Mouse (Mus musculus) hindlimb bud, embryonic 11.5 days (tissue): ENCODE results near the gene Pld1.
"Not testable (repeated sequence)": the region's sequence is repeated elsewhere in the genome, so short reads cannot be mapped to it uniquely, and the experiment has no call there.

Experiments
- DNase-seq: peaks from one replicate; pipeline ENCODE4 v3.0.0-alpha.2; 2012; ENCODE audit warnings: low read depth, low spot score; ENCODE audit errors: extremely low spot score

The Pld1 gene

GRCm38 (mm10) chr3:27941634-27942033, 3.1 kb downstream of the Pld1 start:
- DNase-seq: no peak

- DNase-seq: no peak
These were observed 4.5 kb downstream of the Pld1 start for GRCm38 (mm10) chr3:27942991-27943390.

- not testable (repeated sequence) for DNase-seq
These were observed 6.9 kb downstream of the Pld1 start for GRCm38 (mm10) chr3:27945397-27945796.

GRCm38 (mm10) chr3:27949175-27949872, 10.8 kb downstream of the Pld1 start:
- no peak for DNase-seq

GRCm38 (mm10) chr3:27949873-27950250, 11.4 kb downstream of the Pld1 start:
- no peak for DNase-seq

- DNase-seq: no peak
These were observed 12.2 kb downstream of the Pld1 start for GRCm38 (mm10) chr3:27950726-27951125.

- DNase-seq: no peak
These were observed 13.2 kb downstream of the Pld1 start for GRCm38 (mm10) chr3:27951721-27952120.

- no peak for DNase-seq
These were observed 17.5 kb downstream of the Pld1 start for GRCm38 (mm10) chr3:27956006-27956405.

GRCm38 (mm10) chr3:27959221-27959620, 20.7 kb downstream of the Pld1 start:
- no peak for DNase-seq

GRCm38 (mm10) chr3:27961162-27961561, 22.7 kb downstream of the Pld1 start:
- no peak for DNase-seq

- no peak for DNase-seq
These were observed 25.3 kb downstream of the Pld1 start for GRCm38 (mm10) chr3:27963795-27964201.

- DNase-seq: no peak
These were observed 30.2 kb downstream of the Pld1 start for GRCm38 (mm10) chr3:27968671-27969070.

- no peak for DNase-seq
These were observed 35.4 kb downstream of the Pld1 start for GRCm38 (mm10) chr3:27973936-27974335.

- DNase-seq: no peak
These were observed 36.5 kb downstream of the Pld1 start for GRCm38 (mm10) chr3:27974981-27975380.

- DNase-seq: no peak
These were observed 38.5 kb downstream of the Pld1 start for GRCm38 (mm10) chr3:27976931-27977544.

GRCm38 (mm10) chr3:27978030-27978723, 39.7 kb downstream of the Pld1 start:
- DNase-seq: no peak

- DNase-seq: no peak
These were observed 43.1 kb downstream of the Pld1 start for GRCm38 (mm10) chr3:27981591-27981990.

- peak; percentile 28 for DNase-seq
These were observed 44.0 kb downstream of the Pld1 start for GRCm38 (mm10) chr3:27982436-27983017.

- no peak for DNase-seq
These were observed 44.8 kb downstream of the Pld1 start for GRCm38 (mm10) chr3:27983274-27983673.

GRCm38 (mm10) chr3:27983935-27984577, 45.6 kb downstream of the Pld1 start:
- peak; percentile 33 for DNase-seq

GRCm38 (mm10) chr3:27984620-27985019, 46.1 kb downstream of the Pld1 start:
- no peak for DNase-seq
